Comparison of ENCODE assay signal across 10 mouse cellular contexts in the genomic region with DNA sequence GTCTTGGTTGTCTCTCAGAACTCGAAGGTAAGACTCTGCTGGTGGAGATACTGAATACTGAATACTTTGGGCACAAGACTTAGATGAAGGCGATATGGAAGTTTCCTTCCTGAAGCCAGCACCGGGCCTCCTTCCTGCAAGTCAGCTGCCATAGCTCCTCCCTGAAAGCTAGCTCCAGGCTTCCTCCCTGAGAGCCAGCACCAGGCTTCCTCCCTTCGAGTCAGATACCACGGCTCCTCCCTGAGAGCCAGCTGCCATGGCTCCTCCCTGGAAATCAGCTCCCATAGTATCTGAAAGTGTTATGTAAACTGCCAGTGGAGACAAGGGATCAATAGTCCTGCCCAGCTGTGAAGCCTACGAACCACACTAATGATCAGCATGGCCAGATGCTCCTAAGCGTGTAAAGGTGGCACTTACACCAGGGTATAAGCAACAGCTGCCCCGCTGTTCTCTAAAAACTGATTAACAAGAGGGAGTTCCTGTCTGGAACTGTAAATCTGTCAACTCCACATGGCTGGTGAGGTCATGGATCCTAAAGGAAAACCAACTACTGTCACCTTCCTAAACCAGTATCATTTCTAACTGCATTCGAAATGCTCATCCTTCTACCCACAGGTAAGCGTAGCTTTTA.
DNase-seq lines count a peak whose midpoint lies in the region; ATAC-seq and TF ChIP-seq lines count a peak whose summit lies in the region.
"Had no signal": no experiment of that assay in that cellular context is flagged by ENCODE, and none has a peak within 500 bp of the region (broad histone marks: within the 10 kb centered on the region; RNA-seq: fewer than 3 reads in every experiment).

No protein-coding gene starts in this region.

- H3K9me3 ChIP-seq in lung, embryonic 14.5 days (ENCODE audit: low read depth, low read length) = no peaks in the 10 kb centered on the region
- no peaks in the 10 kb centered on the region for H3K9me3 ChIP-seq in intestine, embryonic 15.5 days
- H3K9me3 ChIP-seq in midbrain, embryonic 11.5 days (ENCODE audit: control insufficient read depth, low read length) = no peaks in the 10 kb centered on the region

- H3K36me3 ChIP-seq in lung, embryonic 14.5 days (ENCODE audit: insufficient read depth) = no peaks in the 10 kb centered on the region
- H3K36me3 ChIP-seq in intestine, embryonic 15.5 days = no peaks in the 10 kb centered on the region
- H3K36me3 ChIP-seq in midbrain, embryonic 11.5 days (ENCODE audit: control insufficient read depth, insufficient read depth, low read length) = no peaks in the 10 kb centered on the region

- peak; percentile 62 for DNase-seq in lung, embryonic 14.5 days
- DNase-seq in lung, postnatal 14 days = no peak
- DNase-seq in kidney, postnatal 4 days = peak; percentile 20 to 52
- peak; percentile 11 for DNase-seq in retina, postnatal 1 day
- no peak for DNase-seq in midbrain, embryonic 11.5 days (ENCODE audit: low spot score, missing footprints)
- no peak for DNase-seq in gastrocnemius, adult 18-20 months (ENCODE audit: low spot score)
- DNase-seq: thymus, postnatal 36 days had no signal

- no peak overlapping the region for H3K9ac ChIP-seq in lung, embryonic 14.5 days
- H3K9ac ChIP-seq in intestine, embryonic 15.5 days = no peak overlapping the region
- H3K9ac ChIP-seq in midbrain, embryonic 11.5 days (ENCODE audit: low read length) = no peak overlapping the region

- no peak for TF ChIP-seq CTCF in lung, embryonic 14.5 days (IDR thresholded peaks at IDR 0.05; ENCODE audit: low read depth)

- 52% methylated on average over 10 of the region's 10 CpGs for WGBS in lung, embryonic 14.5 days
- 48% methylated on average over 10 of the region's 10 CpGs for whole genome bisulfite sequencing in intestine, embryonic 15.5 days
- WGBS in midbrain, embryonic 11.5 days = 81% methylated on average over 10 of the region's 10 CpGs

- peak overlapping the region; percentile 16; the same call in 1 of the 2 replicates for H3K27ac ChIP-seq in lung, embryonic 14.5 days (ENCODE audit: low read depth)
- H3K27ac ChIP-seq in intestine, embryonic 15.5 days = no peak overlapping the region
- H3K27ac ChIP-seq in midbrain, embryonic 11.5 days (ENCODE audit: low read depth, low read length) = no peak overlapping the region

- H3K27me3 ChIP-seq in lung, embryonic 14.5 days (ENCODE audit: insufficient read depth, low read length) = no peaks in the 10 kb centered on the region
- no peaks in the 10 kb centered on the region for H3K27me3 ChIP-seq in intestine, embryonic 15.5 days (replicated peaks)
- no peaks in the 10 kb centered on the region for H3K27me3 ChIP-seq in midbrain, embryonic 11.5 days (ENCODE audit: control insufficient read depth, insufficient read depth, low read length)
- H3K27me3 ChIP-seq: CH12.LX had no signal

- ATAC-seq in lung, embryonic 14.5 days (ENCODE audit: insufficient read depth) = peak; percentile 60
- ATAC-seq in intestine, embryonic 15.5 days = peak; percentile 59
- ATAC-seq in cerebellum, adult (ENCODE audit: insufficient number of reproducible peaks, low FRiP score, low TSS enrichment) = no peak
- ATAC-seq in midbrain, embryonic 11.5 days (ENCODE audit: low FRiP score) = no peak

- H3K4me2 ChIP-seq in lung, embryonic 14.5 days = no peak overlapping the region
- no peak overlapping the region for H3K4me2 ChIP-seq in intestine, embryonic 15.5 days (replicated peaks)
- no peak overlapping the region for H3K4me2 ChIP-seq in midbrain, embryonic 11.5 days

- no peak overlapping the region for H3K4me3 ChIP-seq in lung, embryonic 14.5 days (ENCODE audit: low read depth, low read length)
- H3K4me3 ChIP-seq in intestine, embryonic 15.5 days (replicated peaks) = no peak overlapping the region
- no peak overlapping the region for H3K4me3 ChIP-seq in midbrain, embryonic 11.5 days (ENCODE audit: low read depth, low read length)

- H3K4me1 ChIP-seq in lung, embryonic 14.5 days (ENCODE audit: insufficient read depth) = 0 out of 2 replicates have a peak, but pooled peaks cover 3% of the 10 kb centered on the region
- H3K4me1 ChIP-seq in intestine, embryonic 15.5 days (replicated peaks) = no peaks in the 10 kb centered on the region
- H3K4me1 ChIP-seq in midbrain, embryonic 11.5 days (ENCODE audit: control insufficient read depth, insufficient read depth, low read length) = no peaks in the 10 kb centered on the region

Comparison
In these comparisons a context has a peak if more than half of its experiments do, and no peak if none do; other contexts are left out.
1. DNase-seq: peak in lung, embryonic 14.5 days (single experiment), kidney, postnatal 4 days (2 of 2) and retina, postnatal 1 day (single experiment); none in lung, postnatal 14 days (single experiment), midbrain, embryonic 11.5 days (single experiment) and gastrocnemius, adult 18-20 months (single experiment).
2. ATAC-seq: peak in lung, embryonic 14.5 days (single experiment) and intestine, embryonic 15.5 days (single experiment); none in cerebellum, adult (single experiment) and midbrain, embryonic 11.5 days (single experiment).